Mouse (Mus musculus) kidney, embryonic 15.5 days (tissue): ENCODE measurements around the gene Itpr1. TPM values are rescaled to one million over a fixed set of nuclear protein-coding genes. Genes with fewer than 3 reads are reported as not detected.

Source experiments
- ATAC-seq: fragments of 200-750 bp; cut with Nextera tagmentation; replicated peaks from 2 replicates; pipeline ENCODE4 v1.8.0; 2017; ENCODE audit warnings: moderate TSS enrichment; ENCODE audit not compliant: low FRiP score
- H3K27ac ChIP-seq: fragments of 300-500 bp; sonication (generic); 2 replicates; pipeline ENCODE4 v1.5.1; 2015; ENCODE audit warnings: mild to moderate bottlenecking, inconsistent platforms
- H3K27me3 ChIP-seq: fragments of 300-500 bp; sonication (generic); 2 replicates; pipeline ENCODE4 v1.6.1; 2015; ENCODE audit warnings: inconsistent platforms
- H3K36me3 ChIP-seq: fragments of 300-500 bp; sonication (generic); 2 replicates; pipeline ENCODE4 v1.6.1; 2015; ENCODE audit warnings: inconsistent platforms
- H3K4me1 ChIP-seq: fragments of 300-500 bp; sonication (generic); 2 replicates; pipeline ENCODE4 v1.6.1; 2015; ENCODE audit warnings: inconsistent platforms
- H3K4me2 ChIP-seq: fragments of 300-500 bp; sonication (generic); 2 replicates; pipeline ENCODE4 v1.6.1; 2015; ENCODE audit warnings: moderate library complexity, mild to moderate bottlenecking, inconsistent platforms
- H3K4me3 ChIP-seq: fragments of 300-500 bp; sonication (generic); replicated peaks from 2 replicates; pipeline ENCODE4 v1.5.1; 2015; ENCODE audit warnings: mild to moderate bottlenecking, inconsistent platforms
- H3K9ac ChIP-seq: fragments of 300-500 bp; sonication (generic); 2 replicates; pipeline ENCODE4 v1.6.1; 2015; ENCODE audit warnings: mild to moderate bottlenecking, inconsistent platforms
- H3K9me3 ChIP-seq: fragments of 300-500 bp; sonication (generic); replicated peaks from 2 replicates; pipeline ENCODE4 v1.6.1; 2016; ENCODE audit warnings: inconsistent platforms
- WGBS: fragments of 180-500 bp; shearing (Covaris S2); methylation state at CpG from one replicate; pipeline ENCODE4 v1.1.7; 2015; ENCODE audit warnings: mixed read lengths; 5-methylcytosine and 5-hydroxymethylcytosine counted together
- polyA plus RNA-seq: library from polyadenylated mRNA; unstranded; fragments of >200 nt; fragmentation: Nextera tagmentation; extraction: Ambion mirVana; gene quantifications from 2 replicates; pipeline ENCODE4 v1.2.1, GENCODE M21; 2015

Gene Itpr1
- polyA plus RNA-seq, 1 experiment from 2014 or later, result 19.4 TPM

DNA sequence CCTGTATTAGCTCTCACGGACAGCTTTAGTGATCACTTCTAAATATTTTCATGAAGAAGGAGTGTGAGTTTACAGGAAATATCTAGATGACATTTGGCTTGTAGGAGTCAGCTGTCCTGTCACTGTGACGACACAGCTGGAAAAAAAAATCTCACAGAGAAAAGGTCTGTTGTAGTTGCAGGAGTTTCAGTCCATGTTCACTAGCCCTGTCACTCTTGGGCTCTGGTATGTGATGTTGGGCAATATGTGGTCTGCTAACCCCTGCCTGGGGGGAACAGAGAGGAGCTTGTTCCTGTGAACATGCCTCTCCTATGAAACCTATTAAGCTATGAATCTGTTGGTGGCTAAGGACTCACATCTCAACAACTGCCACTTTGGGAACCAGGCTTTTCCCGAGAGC lies 166.1 kb downstream of the Itpr1 start:
- Histone ChIP-seq H3K9me3 (no peaks in the 10 kb centered on the region), H3K27me3 (no peaks in the 10 kb centered on the region), H3K4me1 (no peaks in the 10 kb centered on the region), H3K4me2 (no peak overlapping the region), H3K36me3 (peaks cover 60% of the 10 kb centered on the region), H3K27ac (no peak overlapping the region), H3K4me3 (no peak overlapping the region), H3K9ac (no peak overlapping the region)
- no peak for ATAC-seq
- 67% methylated on average over 3 of the region's 3 CpGs for WGBS

DNA sequence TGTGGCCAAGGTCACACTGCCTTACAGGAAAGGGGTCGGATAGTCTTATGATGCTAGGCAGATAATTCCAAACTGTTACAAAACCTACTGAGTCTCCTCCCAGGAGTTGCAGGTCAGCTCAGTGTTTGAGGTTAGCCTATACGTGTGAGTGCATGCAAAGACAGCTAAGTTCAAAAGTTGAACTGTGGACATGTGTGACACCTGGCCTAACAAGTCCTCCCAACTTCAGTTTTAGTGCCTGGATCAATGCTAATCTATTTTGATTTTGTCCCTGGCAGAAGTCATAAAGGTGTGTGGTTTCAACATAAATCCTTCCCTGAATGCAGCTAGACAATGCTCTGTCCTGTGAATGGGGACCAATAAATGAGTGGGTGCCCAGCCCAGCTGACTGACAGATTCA lies 167.3 kb downstream of the Itpr1 start:
- Histone ChIP-seq H3K36me3 (peaks cover 67% of the 10 kb centered on the region), H3K27ac (no peak overlapping the region), H3K4me2 (no peak overlapping the region), H3K4me3 (no peak overlapping the region), H3K27me3 (no peaks in the 10 kb centered on the region), H3K4me1 (no peaks in the 10 kb centered on the region), H3K9me3 (no peaks in the 10 kb centered on the region), H3K9ac (no peak overlapping the region)
- 63% methylated on average over 2 of the region's 2 CpGs for WGBS
- no peak for ATAC-seq

DNA sequence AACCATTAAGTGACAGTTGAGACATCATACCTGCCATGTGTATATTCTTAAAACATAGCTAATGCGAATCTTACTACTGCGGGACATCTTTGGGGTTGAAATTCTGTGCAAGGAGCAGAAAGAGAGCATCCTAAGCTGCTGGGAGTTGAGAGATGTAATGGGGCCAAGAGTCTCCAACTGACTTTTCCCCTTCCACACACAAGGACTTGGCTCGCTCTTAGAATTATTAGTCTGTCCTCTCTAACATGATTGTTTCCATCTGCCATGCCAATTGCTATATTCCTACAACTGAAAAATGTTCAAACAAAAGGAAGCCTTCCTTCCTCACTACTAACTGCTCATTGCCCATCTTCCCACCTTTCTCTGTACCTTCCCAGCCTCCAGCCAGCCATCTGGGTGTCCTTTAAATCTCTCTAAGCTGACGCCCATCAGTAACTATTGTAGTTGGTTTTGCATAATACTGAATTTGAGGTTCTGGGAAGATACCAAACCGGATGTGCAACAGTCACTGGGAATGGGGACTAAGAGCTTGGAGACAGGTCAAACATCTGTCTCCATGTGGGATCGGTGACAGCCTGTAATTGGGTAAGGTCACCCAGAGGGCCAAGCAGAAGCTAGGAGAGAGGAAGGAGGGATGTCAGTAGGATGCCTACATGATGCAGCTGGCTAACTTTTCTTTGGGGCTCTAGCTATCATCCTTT lies 177.9 kb downstream of the Itpr1 start:
- 74% methylated on average over 6 of the region's 6 CpGs for WGBS
- H3K36me3 ChIP-seq, result peaks cover 92% of the 10 kb centered on the region

DNA sequence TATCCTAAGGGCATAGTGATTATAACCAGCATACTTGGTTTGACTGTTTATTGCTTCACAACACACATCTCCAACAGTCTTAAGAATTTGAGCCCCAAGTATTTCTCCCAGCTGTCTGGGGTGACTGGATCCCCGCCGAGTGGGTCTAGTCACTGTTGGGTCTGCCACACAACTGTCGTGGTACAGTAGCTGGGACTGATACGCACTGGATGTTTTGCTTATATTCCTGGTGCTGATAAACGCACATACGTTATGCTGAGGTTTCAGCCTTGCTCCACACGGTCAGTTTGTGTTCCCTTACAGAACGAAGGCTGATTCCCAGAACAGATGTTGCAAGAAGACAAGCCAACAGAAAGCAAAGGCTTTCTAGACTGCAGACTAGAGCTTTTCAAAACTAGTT lies 180.2 kb downstream of the Itpr1 start:
- Histone ChIP-seq H3K4me3 (no peak overlapping the region), H3K27me3 (no peaks in the 10 kb centered on the region), H3K4me2 (no peak overlapping the region), H3K36me3 (peaks cover 85% of the 10 kb centered on the region), H3K4me1 (no peaks in the 10 kb centered on the region), H3K27ac (no peak overlapping the region), H3K9me3 (no peaks in the 10 kb centered on the region), H3K9ac (no peak overlapping the region)
- ATAC-seq, result no peak
- 78% methylated on average over 8 of the region's 8 CpGs for WGBS

More for the DNA sequence above, 177.9 kb downstream of the Itpr1 start:
- Histone ChIP-seq H3K9me3 (no peaks in the 10 kb centered on the region), H3K9ac (no peak overlapping the region), H3K4me2 (no peak overlapping the region), H3K4me1 (no peaks in the 10 kb centered on the region), H3K4me3 (no peak overlapping the region), H3K27me3 (no peaks in the 10 kb centered on the region), H3K27ac (no peak overlapping the region)
- peak; percentile 67; the same call in 1 of the 2 replicates for ATAC-seq

DNA sequence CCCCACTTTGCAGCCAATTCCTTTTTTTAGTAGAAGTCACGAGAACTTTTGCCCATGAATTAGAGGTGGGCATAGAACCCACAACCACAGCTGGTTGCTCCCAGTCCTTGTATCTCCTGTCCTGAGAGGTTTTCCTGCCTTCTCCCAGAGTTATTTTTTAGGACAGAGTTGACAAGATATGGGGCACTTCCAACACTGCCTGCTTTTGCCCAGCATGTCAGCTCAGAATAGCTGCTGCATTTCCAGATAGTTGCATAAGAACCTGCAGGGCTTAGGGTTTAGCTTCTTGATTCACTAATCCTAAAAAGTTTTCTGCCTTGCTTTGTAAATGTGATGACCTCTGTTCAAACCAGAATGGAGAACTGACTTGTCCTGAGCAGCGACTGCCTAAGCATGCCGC lies 185.1 kb downstream of the Itpr1 start:
- H3K27ac ChIP-seq, result no peak overlapping the region
- ATAC-seq, result no peak
- peaks cover 85% of the 10 kb centered on the region for H3K36me3 ChIP-seq
- no peak overlapping the region for H3K9ac ChIP-seq
- no peaks in the 10 kb centered on the region for H3K27me3 ChIP-seq
- H3K4me1 ChIP-seq, result no peaks in the 10 kb centered on the region
- 72% methylated on average over 3 of the region's 3 CpGs for WGBS
- H3K4me2 ChIP-seq, result no peak overlapping the region
- H3K4me3 ChIP-seq, result no peak overlapping the region
- no peaks in the 10 kb centered on the region for H3K9me3 ChIP-seq

DNA sequence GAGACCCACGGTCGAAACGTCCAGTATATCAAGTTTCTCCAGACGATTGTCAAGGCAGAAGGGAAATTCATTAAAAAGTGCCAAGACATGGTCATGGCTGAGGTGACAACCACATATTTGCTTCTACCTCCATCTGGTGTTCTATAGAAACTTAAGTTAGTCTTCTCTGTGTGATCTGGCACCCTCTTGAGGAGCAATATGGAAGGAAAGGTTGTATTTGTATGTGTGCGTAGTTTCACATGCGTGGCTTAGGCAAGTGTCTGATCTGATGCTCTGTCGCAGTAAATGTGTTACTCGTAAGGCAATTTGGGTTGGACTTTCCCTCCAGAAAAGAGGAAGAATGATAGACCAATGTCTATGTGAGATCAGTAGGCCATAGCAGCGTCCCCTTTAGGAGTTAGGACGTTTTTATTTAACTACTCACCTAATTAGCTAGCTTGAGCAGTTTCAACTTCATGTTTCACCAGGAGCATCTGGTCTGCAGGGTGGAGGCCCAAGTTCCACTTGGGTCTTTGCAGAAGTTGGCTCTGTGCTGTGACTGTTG lies 188.6 kb downstream of the Itpr1 start:
- no peak overlapping the region for H3K9ac ChIP-seq
- H3K9me3 ChIP-seq, result no peaks in the 10 kb centered on the region
- H3K4me2 ChIP-seq, result no peak overlapping the region
- WGBS, result 82% methylated on average over 10 of the region's 10 CpGs
- no peak overlapping the region for H3K4me3 ChIP-seq
- peaks cover 86% of the 10 kb centered on the region for H3K36me3 ChIP-seq
- 0 out of 2 replicates have a peak, but pooled peaks have one; percentile 18 for ATAC-seq
- no peaks in the 10 kb centered on the region for H3K27me3 ChIP-seq
- no peak overlapping the region for H3K27ac ChIP-seq
- H3K4me1 ChIP-seq, result no peaks in the 10 kb centered on the region

DNA sequence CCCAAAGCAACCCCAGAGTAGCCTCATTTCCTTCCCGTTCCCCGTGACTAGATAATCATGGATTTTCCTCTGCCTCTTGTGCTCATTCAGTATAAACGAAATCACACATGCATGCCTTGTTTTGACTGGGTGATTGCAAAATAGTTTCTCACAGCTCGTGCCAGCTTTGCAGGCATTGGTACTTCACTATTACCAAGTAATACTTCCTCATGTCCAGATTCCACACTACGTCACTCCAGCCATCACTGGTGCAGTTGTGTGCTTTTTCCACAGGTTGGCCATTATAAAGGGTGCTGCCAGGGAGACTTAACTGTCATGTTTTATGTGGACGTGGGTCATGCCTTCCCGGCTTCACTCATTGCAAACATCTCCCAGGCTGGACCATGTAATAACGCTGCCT lies 191.8 kb downstream of the Itpr1 start:
- Histone ChIP-seq H3K4me3 (no peak overlapping the region), H3K9ac (no peak overlapping the region), H3K9me3 (no peaks in the 10 kb centered on the region), H3K36me3 (peaks cover 80% of the 10 kb centered on the region), H3K27ac (no peak overlapping the region), H3K27me3 (no peaks in the 10 kb centered on the region), H3K4me1 (no peaks in the 10 kb centered on the region), H3K4me2 (no peak overlapping the region)
- WGBS, result 87% methylated on average over 8 of the region's 8 CpGs
- ATAC-seq, result no peak

DNA sequence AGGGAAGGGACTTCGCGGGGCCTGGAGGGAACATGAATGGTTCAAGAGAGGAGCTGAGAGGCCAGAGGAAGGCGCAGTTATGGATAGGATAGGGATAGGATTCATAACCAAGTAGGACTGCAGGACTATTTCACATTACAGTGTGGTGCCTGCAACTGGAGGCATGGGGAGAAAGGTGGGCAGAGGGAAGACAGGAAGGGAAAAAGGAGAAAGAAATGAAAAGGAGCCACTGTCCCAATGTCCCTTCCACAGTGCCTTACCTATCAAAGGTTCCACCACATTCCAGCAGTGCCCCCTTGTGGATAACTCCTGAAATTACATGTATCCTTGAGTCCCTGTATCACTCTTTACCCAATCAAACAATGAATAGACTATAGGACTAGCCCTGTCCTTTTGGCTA lies 195.2 kb downstream of the Itpr1 start:
- no peaks in the 10 kb centered on the region for H3K4me1 ChIP-seq
- H3K9ac ChIP-seq, result no peak overlapping the region
- 92% methylated on average over 3 of the region's 3 CpGs for WGBS
- H3K36me3 ChIP-seq, result peaks cover 69% of the 10 kb centered on the region
- H3K4me3 ChIP-seq, result no peak overlapping the region
- no peaks in the 10 kb centered on the region for H3K27me3 ChIP-seq
- H3K9me3 ChIP-seq, result no peaks in the 10 kb centered on the region
- no peak overlapping the region for H3K27ac ChIP-seq
- H3K4me2 ChIP-seq, result no peak overlapping the region
- ATAC-seq, result 0 out of 2 replicates have a peak, but pooled peaks have one; percentile 30

DNA sequence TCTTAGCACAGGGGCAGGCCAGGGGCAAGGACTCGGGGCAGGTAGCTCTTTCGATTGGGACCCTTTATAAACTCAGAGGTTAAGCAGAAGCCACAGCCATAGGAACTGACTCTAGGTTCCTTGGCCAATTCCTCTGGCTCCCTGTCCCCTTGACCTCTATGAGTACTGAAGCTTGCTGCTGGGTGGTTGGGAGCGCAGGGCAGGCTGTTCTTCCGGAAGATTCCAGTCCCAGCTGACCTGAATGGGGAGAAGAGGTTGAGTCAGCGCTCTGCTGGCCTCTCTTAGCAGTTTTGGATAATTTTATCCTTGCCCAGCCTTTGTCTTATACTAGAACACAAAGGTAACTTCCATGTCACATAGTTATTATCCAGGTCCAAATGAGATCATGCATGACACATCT lies 195.8 kb downstream of the Itpr1 start:
- WGBS, result 92% methylated on average over 5 of the region's 5 CpGs
- Histone ChIP-seq H3K4me2 (no peak overlapping the region), H3K4me3 (no peak overlapping the region), H3K4me1 (no peaks in the 10 kb centered on the region), H3K9me3 (no peaks in the 10 kb centered on the region), H3K36me3 (peaks cover 67% of the 10 kb centered on the region), H3K9ac (no peak overlapping the region), H3K27ac (no peak overlapping the region), H3K27me3 (no peaks in the 10 kb centered on the region)
- no peak for ATAC-seq

DNA sequence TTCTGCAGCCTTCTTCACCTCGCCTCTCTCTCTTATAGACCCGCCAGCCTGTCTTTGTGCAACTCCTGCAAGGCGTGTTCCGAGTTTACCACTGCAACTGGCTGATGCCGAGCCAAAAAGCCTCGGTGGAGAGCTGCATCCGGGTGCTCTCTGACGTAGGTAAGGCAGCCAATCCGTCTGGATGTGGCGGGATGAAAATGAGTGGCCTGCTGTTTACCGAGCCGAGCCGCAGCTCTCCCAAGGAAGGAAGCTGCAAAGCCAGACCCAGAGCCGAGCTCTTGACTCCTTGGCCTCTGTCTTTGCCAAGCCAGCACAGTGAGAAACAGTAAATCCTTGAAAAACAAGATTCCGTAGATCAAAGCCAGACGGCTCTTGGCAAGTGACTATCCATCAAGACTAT lies 197.9 kb downstream of the Itpr1 start:
- Histone ChIP-seq H3K36me3 (peaks cover 67% of the 10 kb centered on the region), H3K4me2 (no peak overlapping the region), H3K9me3 (no peaks in the 10 kb centered on the region), H3K4me3 (no peak overlapping the region), H3K27ac (no peak overlapping the region), H3K9ac (no peak overlapping the region), H3K4me1 (no peaks in the 10 kb centered on the region), H3K27me3 (no peaks in the 10 kb centered on the region)
- ATAC-seq, result no peak
- WGBS, result 75% methylated on average over 16 of the region's 16 CpGs

DNA sequence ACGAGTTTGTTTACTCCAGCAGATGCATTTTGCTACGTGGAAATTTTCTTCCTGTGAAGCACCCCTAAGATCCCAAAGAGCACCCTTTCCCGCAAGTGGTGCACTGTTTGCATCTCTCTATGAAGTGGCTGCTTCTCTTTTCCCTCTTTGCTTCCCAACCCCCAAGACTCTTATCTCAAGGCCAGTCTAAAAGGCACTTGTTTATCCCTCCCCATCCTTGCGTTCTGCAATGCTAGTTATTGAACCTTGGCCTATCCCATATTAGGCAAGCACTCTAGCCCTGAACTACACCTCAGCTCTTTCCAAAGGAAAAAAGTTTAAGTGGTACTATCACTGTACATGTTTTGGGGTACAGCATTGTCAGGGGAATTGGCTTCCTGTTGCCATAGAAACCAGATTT lies 198.3 kb downstream of the Itpr1 start:
- Histone ChIP-seq H3K27ac (no peak overlapping the region), H3K4me1 (no peaks in the 10 kb centered on the region), H3K4me2 (no peak overlapping the region), H3K9ac (no peak overlapping the region), H3K4me3 (no peak overlapping the region), H3K27me3 (no peaks in the 10 kb centered on the region), H3K36me3 (peaks cover 63% of the 10 kb centered on the region), H3K9me3 (no peaks in the 10 kb centered on the region)
- WGBS, result 73% methylated on average over 4 of the region's 4 CpGs
- no peak for ATAC-seq

DNA sequence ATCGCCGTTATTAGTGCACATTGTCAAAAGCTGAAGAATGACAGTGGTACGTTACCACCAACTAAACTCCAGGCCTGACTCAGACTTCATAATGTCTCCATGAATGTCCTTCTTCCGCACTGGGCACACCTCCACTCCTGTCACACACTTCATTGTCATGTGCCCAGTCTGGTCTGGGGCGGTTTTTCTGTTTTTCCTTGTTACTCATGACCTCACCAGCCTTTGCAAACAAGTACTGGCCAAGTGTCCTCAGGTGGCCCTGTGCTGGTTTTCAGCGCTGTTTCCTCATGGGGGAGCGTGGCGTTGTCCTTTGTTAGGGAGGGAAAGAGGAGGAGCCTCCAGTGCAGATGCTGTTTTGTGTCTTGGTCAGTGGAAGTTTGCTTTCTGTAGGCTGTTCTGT lies 200.1 kb downstream of the Itpr1 start:
- peaks cover 55% of the 10 kb centered on the region for H3K36me3 ChIP-seq
- no peaks in the 10 kb centered on the region for H3K27me3 ChIP-seq

DNA sequence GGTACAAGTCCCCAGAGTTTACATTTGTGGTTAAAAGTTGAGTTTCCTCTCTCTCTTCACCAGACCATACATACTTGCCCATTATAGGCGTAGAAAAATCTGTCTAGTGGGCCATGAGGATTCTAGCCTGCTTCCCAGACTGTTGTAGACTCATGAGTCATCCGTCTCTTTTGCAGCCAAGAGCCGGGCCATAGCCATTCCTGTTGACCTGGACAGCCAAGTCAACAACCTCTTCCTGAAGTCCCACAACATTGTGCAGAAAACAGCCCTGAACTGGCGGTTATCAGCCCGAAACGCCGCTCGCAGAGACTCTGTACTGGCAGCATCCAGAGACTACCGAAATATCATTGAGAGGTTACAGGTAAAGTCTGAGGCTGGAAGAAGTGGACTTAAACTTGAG lies 200.7 kb downstream of the Itpr1 start:
- 91% methylated on average over 9 of the region's 9 CpGs for WGBS
- H3K36me3 ChIP-seq, result peaks cover 58% of the 10 kb centered on the region
- no peak overlapping the region for H3K9ac ChIP-seq
- no peaks in the 10 kb centered on the region for H3K9me3 ChIP-seq
- no peaks in the 10 kb centered on the region for H3K27me3 ChIP-seq
- no peak overlapping the region for H3K27ac ChIP-seq
- H3K4me2 ChIP-seq, result no peak overlapping the region
- ATAC-seq, result no peak
- H3K4me3 ChIP-seq, result no peak overlapping the region
- no peaks in the 10 kb centered on the region for H3K4me1 ChIP-seq

More for the DNA sequence above, 200.1 kb downstream of the Itpr1 start:
- ATAC-seq, result no peak
- no peak overlapping the region for H3K4me2 ChIP-seq
- H3K4me1 ChIP-seq, result no peaks in the 10 kb centered on the region
- H3K9ac ChIP-seq, result no peak overlapping the region
- no peak overlapping the region for H3K27ac ChIP-seq
- 88% methylated on average over 8 of the region's 8 CpGs for WGBS
- H3K9me3 ChIP-seq, result no peaks in the 10 kb centered on the region
- H3K4me3 ChIP-seq, result no peak overlapping the region
